In the genomic region with DNA sequence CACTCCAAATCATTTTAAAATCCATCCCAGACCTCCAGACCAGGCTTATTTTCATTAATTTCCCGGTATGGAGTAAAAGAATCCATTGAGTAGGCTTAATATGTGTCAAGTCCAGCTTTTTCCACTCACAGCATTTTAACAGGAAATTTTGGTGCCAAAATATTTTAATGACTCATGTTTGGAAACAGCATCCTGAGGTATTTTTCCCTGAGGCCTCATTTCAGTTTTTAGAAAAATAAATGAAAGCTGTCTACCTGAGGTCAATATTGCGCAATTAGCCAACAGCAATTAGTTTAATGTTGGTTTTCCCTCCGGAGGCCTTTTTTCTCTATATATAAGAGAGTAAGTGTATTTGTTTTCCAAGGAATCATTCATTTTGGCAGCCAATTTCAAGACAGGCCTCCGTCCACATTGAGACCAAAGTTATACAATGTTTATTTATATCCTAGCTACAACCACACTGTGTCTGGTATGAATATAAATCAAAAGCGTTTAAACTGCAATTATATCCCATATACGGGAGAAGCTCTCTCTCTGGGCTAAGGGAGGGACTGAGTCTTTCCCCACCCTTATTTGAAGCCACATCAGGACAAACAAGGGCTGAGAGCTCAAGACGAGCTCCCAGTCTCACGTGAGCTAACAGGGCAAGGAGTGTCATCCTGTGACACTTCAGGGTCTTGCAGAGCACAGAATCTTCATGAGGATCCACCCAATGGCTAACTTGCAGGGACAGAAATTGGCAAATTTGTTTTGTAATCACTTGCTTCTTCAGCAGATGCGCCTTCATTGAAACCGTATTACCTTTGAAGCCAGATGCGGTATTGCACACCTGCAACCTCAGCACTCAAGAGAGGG, we compare ENCODE assay signal across 16 mouse cellular contexts. TPM values are rescaled to one million over a fixed set of nuclear protein-coding genes. Genes with fewer than 3 reads are reported as not detected.
DNase-seq lines count a peak whose midpoint lies in the region; ATAC-seq lines count a peak whose summit lies in the region.
"Had no signal": no experiment of that assay in that cellular context is flagged by ENCODE, and none has a peak within 500 bp of the region (broad histone marks: within the 10 kb centered on the region; RNA-seq: fewer than 3 reads in every experiment).

No protein-coding gene starts in this region.

- peaks cover 18% of the 10 kb centered on the region for H3K4me1 ChIP-seq in embryonic facial prominence, embryonic 13.5 days
- 0 out of 2 replicates have a peak, but pooled peaks cover under 1% of the 10 kb centered on the region for H3K4me1 ChIP-seq in embryonic facial prominence, embryonic 10.5 days
- H3K4me1 ChIP-seq in kidney, embryonic 14.5 days (ENCODE audit: control insufficient read depth, insufficient read depth, low read length), result 0 out of 2 replicates have a peak, but pooled peaks cover 2% of the 10 kb centered on the region
- H3K4me1 ChIP-seq in intestine, embryonic 16.5 days (ENCODE audit: control insufficient read depth, insufficient read depth, low read length), result peaks cover 7% of the 10 kb centered on the region
- H3K4me1 ChIP-seq: hindbrain, embryonic 13.5 days had no signal

- WGBS in embryonic facial prominence, embryonic 13.5 days, result 64% methylated on average over 11 of the region's 11 CpGs
- 84% methylated on average over 11 of the region's 11 CpGs for WGBS in embryonic facial prominence, embryonic 10.5 days
- 61% methylated on average over 11 of the region's 11 CpGs for WGBS in kidney, embryonic 14.5 days
- WGBS in intestine, embryonic 16.5 days, result 58% methylated on average over 11 of the region's 11 CpGs

- DNase-seq in embryonic facial prominence, embryonic 10.5 days (ENCODE audit: low spot score), result no peak
- no peak for DNase-seq in kidney, postnatal 4 days
- DNase-seq in 3134 (ENCODE audit: extremely low read depth, insufficient read length, low spot score), result peak; percentile 47
- DNase-seq in frontal cortex, postnatal 14 days (ENCODE audit: low spot score in 2 of 2), result no peak
- DNase-seq: adrenal gland, adult 8-10 months; cerebellum, adult 11-12 months; layer of hippocampus, postnatal 36 days; thymus, adult 2 months had no signal

- no peak overlapping the region for H3K9ac ChIP-seq in embryonic facial prominence, embryonic 13.5 days
- H3K9ac ChIP-seq in kidney, embryonic 14.5 days (ENCODE audit: low read depth, low read length), result no peak overlapping the region
- H3K9ac ChIP-seq in intestine, embryonic 16.5 days (ENCODE audit: low read depth, low read length), result no peak overlapping the region
- H3K9ac ChIP-seq: hindbrain, embryonic 13.5 days; liver, embryonic 15.5 days had no signal

- no peaks in the 10 kb centered on the region for H3K9me3 ChIP-seq in embryonic facial prominence, embryonic 13.5 days
- no peaks in the 10 kb centered on the region for H3K9me3 ChIP-seq in embryonic facial prominence, embryonic 10.5 days
- no peaks in the 10 kb centered on the region for H3K9me3 ChIP-seq in kidney, embryonic 14.5 days (ENCODE audit: control insufficient read depth, low read length)
- no peaks in the 10 kb centered on the region for H3K9me3 ChIP-seq in intestine, embryonic 16.5 days (ENCODE audit: control insufficient read depth, low read length)
- H3K9me3 ChIP-seq: hindbrain, embryonic 13.5 days; liver, embryonic 15.5 days had no signal

- peak overlapping the region; percentile 66 for H3K27ac ChIP-seq in embryonic facial prominence, embryonic 13.5 days
- H3K27ac ChIP-seq in embryonic facial prominence, embryonic 10.5 days (replicated peaks), result no peak overlapping the region
- no peak overlapping the region for H3K27ac ChIP-seq in kidney, embryonic 14.5 days (ENCODE audit: low read depth, low read length)
- H3K27ac ChIP-seq in intestine, embryonic 16.5 days (ENCODE audit: low read length), result peak overlapping the region; percentile 44; the same call in 1 of the 2 replicates
- H3K27ac ChIP-seq: hindbrain, embryonic 13.5 days; liver, embryonic 15.5 days had no signal

- H3K4me2 ChIP-seq in embryonic facial prominence, embryonic 13.5 days, result no peak overlapping the region
- no peak overlapping the region for H3K4me2 ChIP-seq in kidney, embryonic 14.5 days (replicated peaks; ENCODE audit: low read depth, low read length)
- H3K4me2 ChIP-seq in intestine, embryonic 16.5 days (ENCODE audit: low read depth, low read length), result no peak overlapping the region
- H3K4me2 ChIP-seq: hindbrain, embryonic 13.5 days; liver, embryonic 15.5 days had no signal

- H3K36me3 ChIP-seq in embryonic facial prominence, embryonic 13.5 days, result no peaks in the 10 kb centered on the region
- H3K36me3 ChIP-seq in embryonic facial prominence, embryonic 10.5 days (replicated peaks), result no peaks in the 10 kb centered on the region
- H3K36me3 ChIP-seq in kidney, embryonic 14.5 days (ENCODE audit: control insufficient read depth, insufficient read depth, low read length), result no peaks in the 10 kb centered on the region
- H3K36me3 ChIP-seq in intestine, embryonic 16.5 days (ENCODE audit: control insufficient read depth, insufficient read depth, low read length), result no peaks in the 10 kb centered on the region
- H3K36me3 ChIP-seq: hindbrain, embryonic 13.5 days; liver, embryonic 15.5 days had no signal

- H3K4me3 ChIP-seq in embryonic facial prominence, embryonic 13.5 days, result no peak overlapping the region
- H3K4me3 ChIP-seq in embryonic facial prominence, embryonic 10.5 days, result no peak overlapping the region
- H3K4me3 ChIP-seq in kidney, embryonic 14.5 days (ENCODE audit: low read length), result no peak overlapping the region
- no peak overlapping the region for H3K4me3 ChIP-seq in intestine, embryonic 16.5 days (ENCODE audit: low read length)
- H3K4me3 ChIP-seq: hindbrain, embryonic 13.5 days; liver, embryonic 15.5 days had no signal

- H3K27me3 ChIP-seq in embryonic facial prominence, embryonic 13.5 days, result no peaks in the 10 kb centered on the region
- H3K27me3 ChIP-seq in embryonic facial prominence, embryonic 10.5 days (replicated peaks; ENCODE audit: low read depth, poor library complexity, severe bottlenecking), result 0 out of 2 replicates have a peak, but pooled peaks cover 4% of the 10 kb centered on the region
- H3K27me3 ChIP-seq in kidney, embryonic 14.5 days (ENCODE audit: control insufficient read depth, insufficient read depth, low read length), result no peaks in the 10 kb centered on the region
- no peaks in the 10 kb centered on the region for H3K27me3 ChIP-seq in intestine, embryonic 16.5 days (replicated peaks; ENCODE audit: control insufficient read depth, insufficient read depth, low read length)
- H3K27me3 ChIP-seq: hindbrain, embryonic 13.5 days had no signal

- ATAC-seq in embryonic facial prominence, embryonic 13.5 days (ENCODE audit: insufficient number of reproducible peaks, insufficient read depth, low FRiP score, low TSS enrichment, low read depth), result no peak
- peak; percentile 74; the same call in 1 of the 2 replicates for ATAC-seq in kidney, embryonic 14.5 days (ENCODE audit: low FRiP score, low TSS enrichment)
- ATAC-seq in intestine, embryonic 16.5 days, result peak; percentile 66
- no peak for ATAC-seq in granulocyte monocyte progenitor cell, adult 5-6 weeks (replicated peaks; ENCODE audit: poor library complexity, severe bottlenecking)
- ATAC-seq: midbrain, embryonic 16.5 days had no signal

RNA-seq across cellular contexts. Expression of a gene that starts 20.3 kb away (rescaled TPM):
- polyA plus RNA-seq in embryonic facial prominence, embryonic 13.5 days (2015; fragmentation: Nextera tagmentation; extraction: Ambion mirVana), result 0.28 and 0.29 TPM in 2 replicates
- polyA plus RNA-seq in embryonic facial prominence, embryonic 10.5 days (2016; fragmentation: Nextera tagmentation; extraction: Ambion mirVana), result 0.06 TPM in 1 of 2 replicates, not detected in the other
- 0.14 TPM in 1 of 2 replicates, not detected in the other for polyA plus RNA-seq in kidney, embryonic 14.5 days (2014; fragmentation: Nextera tagmentation; extraction: Ambion mirVana)
- 0.21 and 0.50 TPM in 2 replicates for polyA plus RNA-seq in intestine, embryonic 16.5 days (2015; fragmentation: Nextera tagmentation; extraction: Ambion mirVana)
- total RNA-seq in granulocyte monocyte progenitor cell, adult 5-6 weeks (2014; fragmentation: Nextera tagmentation), result not detected in 2 replicates
- not detected in 2 replicates for total RNA-seq in granulocyte monocyte progenitor cell, adult 5-6 weeks (2017)
- total RNA-seq: MEL had no signal
- polyA plus RNA-seq: midbrain, embryonic 16.5 days had no signal

RNA-seq across cellular contexts. Expression of a gene that starts 37.7 kb away (rescaled TPM):
- 64.9 and 71.8 TPM in 2 replicates for polyA plus RNA-seq in embryonic facial prominence, embryonic 13.5 days (2015; fragmentation: Nextera tagmentation; extraction: Ambion mirVana)
- polyA plus RNA-seq in embryonic facial prominence, embryonic 10.5 days (2016; fragmentation: Nextera tagmentation; extraction: Ambion mirVana), result 76.0 and 80.2 TPM in 2 replicates
- polyA plus RNA-seq in kidney, embryonic 14.5 days (2014; fragmentation: Nextera tagmentation; extraction: Ambion mirVana), result 25.3 and 52.4 TPM in 2 replicates
- 45.3 and 49.5 TPM in 2 replicates for polyA plus RNA-seq in intestine, embryonic 16.5 days (2015; fragmentation: Nextera tagmentation; extraction: Ambion mirVana)
- total RNA-seq in granulocyte monocyte progenitor cell, adult 5-6 weeks (2014; fragmentation: Nextera tagmentation), result 3.7 and 7.4 TPM in 2 replicates
- total RNA-seq in granulocyte monocyte progenitor cell, adult 5-6 weeks (2017), result 10.7 and 12.2 TPM in 2 replicates

Comparison
In these comparisons a context has a peak if more than half of its experiments do, and no peak if none do; other contexts are left out.
1. H3K27ac ChIP-seq: peak in embryonic facial prominence, embryonic 13.5 days (single experiment) and intestine, embryonic 16.5 days (single experiment); none in embryonic facial prominence, embryonic 10.5 days (single experiment) and kidney, embryonic 14.5 days (single experiment).
2. ATAC-seq: peak in kidney, embryonic 14.5 days (single experiment) and intestine, embryonic 16.5 days (single experiment); none in embryonic facial prominence, embryonic 13.5 days (single experiment) and granulocyte monocyte progenitor cell, adult 5-6 weeks (single experiment).